Mouse (Mus musculus) hindbrain, embryonic 16.5 days (tissue): Measurements from ENCODE around the gene Hist1h2bb. TPM values are rescaled to one million over a fixed set of nuclear protein-coding genes. Genes with fewer than 3 reads are reported as not detected.
"Not testable (repeated sequence)": the region's sequence is repeated elsewhere in the genome, so short reads cannot be mapped to it uniquely, and the experiment has no call there.

Experiments used
- ATAC-seq: fragments of 200-750 bp; cut with Nextera tagmentation; 2 replicates; pipeline ENCODE4 v1.8.0; 2017; ENCODE audit warnings: moderate TSS enrichment, moderate library complexity
- H3K27ac ChIP-seq: fragments of 300-500 bp; sonication (generic); 2 replicates; pipeline ENCODE4 v1.5.1; 2014; ENCODE audit warnings: low read depth, mild to moderate bottlenecking, control low read depth, low read length, moderate library complexity
- H3K27me3 ChIP-seq: fragments of 300-500 bp; sonication (generic); replicated peaks from 2 replicates; pipeline ENCODE4 v1.6.1; 2014; ENCODE audit warnings: low read length; ENCODE audit not compliant: control insufficient read depth, insufficient read depth
- H3K36me3 ChIP-seq: fragments of 300-500 bp; sonication (generic); 2 replicates; pipeline ENCODE4 v1.6.1; 2014; ENCODE audit warnings: mild to moderate bottlenecking, low read length, moderate library complexity, mixed read lengths; ENCODE audit not compliant: control insufficient read depth, insufficient read depth
- H3K4me1 ChIP-seq: fragments of 300-500 bp; sonication (generic); 2 replicates; pipeline ENCODE4 v1.6.1; 2014; ENCODE audit warnings: low read depth, low read length; ENCODE audit not compliant: control insufficient read depth, insufficient read depth
- H3K4me2 ChIP-seq: fragments of 300-500 bp; sonication (generic); 2 replicates; pipeline ENCODE4 v1.6.1; 2014; ENCODE audit warnings: mild to moderate bottlenecking, low read length, control low read depth, moderate library complexity
- H3K4me3 ChIP-seq: fragments of 300-500 bp; sonication (generic); 2 replicates; pipeline ENCODE4 v1.5.1; 2014; ENCODE audit warnings: mild to moderate bottlenecking, low read length, control low read depth, moderate library complexity
- H3K9ac ChIP-seq: fragments of 300-500 bp; sonication (generic); 2 replicates; pipeline ENCODE4 v1.6.1; 2014; ENCODE audit warnings: low read depth, mild to moderate bottlenecking, control low read depth, low read length, moderate library complexity
- H3K9me3 ChIP-seq: fragments of 300-500 bp; sonication (generic); 2 replicates; pipeline ENCODE4 v1.6.1; 2014; ENCODE audit warnings: mild to moderate bottlenecking, low read length, moderate library complexity; ENCODE audit not compliant: control insufficient read depth
- WGBS: fragments of 180-500 bp; shearing (Covaris S2); extraction: QIAGEN DNeasy Blood & Tissue Kit; methylation state at CpG from one replicate; pipeline ENCODE4 v1.1.7; 2014; 5-methylcytosine and 5-hydroxymethylcytosine counted together
- polyA plus RNA-seq: library from polyadenylated mRNA; unstranded; fragments of >200 nt; fragmentation: Nextera tagmentation; extraction: Ambion mirVana; gene quantifications from 2 replicates; pipeline ENCODE4 v1.2.1, GENCODE M21; 2015

Hist1h2bb gene
- polyA plus RNA-seq, 1 experiment from 2014 or later = 0.66 TPM

DNA sequence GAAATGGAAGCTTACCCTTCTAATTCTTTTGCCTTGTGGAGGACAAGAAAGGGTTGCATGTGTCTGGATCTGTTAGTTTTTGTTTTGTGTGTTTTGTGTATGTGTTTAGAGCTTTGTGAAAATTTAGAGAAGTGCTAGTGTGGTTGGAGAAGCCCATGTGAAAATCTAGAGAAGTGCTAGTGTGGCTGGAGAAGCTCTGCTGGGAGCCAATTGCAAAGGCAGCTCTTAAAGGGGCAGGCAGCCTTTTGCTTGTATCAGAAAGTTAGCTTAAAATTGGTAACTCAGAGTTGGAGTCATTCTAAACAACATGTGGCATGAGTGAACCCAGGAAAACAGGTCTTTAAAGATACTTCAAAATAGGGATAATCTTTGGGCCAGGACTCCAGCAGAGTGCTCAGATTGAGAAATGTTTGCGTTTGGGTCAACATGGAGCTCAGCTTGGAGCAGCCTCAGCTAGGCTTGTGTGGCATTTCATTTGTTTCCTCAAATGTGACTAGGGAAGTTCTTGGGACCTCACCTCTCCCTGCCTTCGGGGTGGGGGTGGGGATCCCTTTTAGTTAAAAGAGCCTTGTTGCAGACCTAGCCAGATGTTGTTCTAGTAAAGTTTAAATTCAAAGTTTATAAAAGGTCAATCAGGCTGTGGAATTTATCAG, 28.8 kb upstream of the Hist1h2bb start:
- H3K9ac ChIP-seq, H3K9me3 ChIP-seq, H3K27me3 ChIP-seq, H3K4me2 ChIP-seq, H3K36me3 ChIP-seq, H3K4me3 ChIP-seq, ATAC-seq, H3K27ac ChIP-seq, H3K4me1 ChIP-seq: not testable (repeated sequence)
- 11% methylated on average over 2 of the region's 2 CpGs for WGBS

DNA sequence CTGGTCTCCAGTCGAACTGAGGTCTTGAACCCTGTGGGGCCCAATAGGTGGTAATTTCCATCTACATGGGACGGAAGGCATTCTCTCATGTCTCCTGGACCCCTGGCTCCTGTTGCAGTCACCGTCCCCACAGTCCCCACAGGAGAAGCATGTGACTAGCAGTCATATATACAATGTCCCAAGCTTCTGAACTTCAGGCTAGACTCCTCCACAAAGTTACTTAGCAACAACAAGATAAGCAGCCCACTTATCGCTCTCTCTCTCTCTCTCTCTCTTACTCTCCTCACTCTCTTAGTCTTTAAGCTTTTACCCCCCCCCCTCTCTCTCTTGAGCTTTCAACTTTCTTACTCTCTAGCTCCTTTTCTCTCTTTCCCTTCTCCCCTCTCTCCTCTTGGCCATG, 22.3 kb upstream of the Hist1h2bb start:
- no peak overlapping the region for H3K4me2 ChIP-seq
- no peak overlapping the region for H3K9ac ChIP-seq
- no peaks in the 10 kb centered on the region for H3K9me3 ChIP-seq
- ATAC-seq = no peak
- no peak overlapping the region for H3K27ac ChIP-seq
- H3K27me3 ChIP-seq = no peaks in the 10 kb centered on the region
- no peaks in the 10 kb centered on the region for H3K36me3 ChIP-seq
- WGBS = 78% methylated on average over 4 of the region's 4 CpGs
- no peaks in the 10 kb centered on the region for H3K4me1 ChIP-seq
- H3K4me3 ChIP-seq = no peak overlapping the region

DNA sequence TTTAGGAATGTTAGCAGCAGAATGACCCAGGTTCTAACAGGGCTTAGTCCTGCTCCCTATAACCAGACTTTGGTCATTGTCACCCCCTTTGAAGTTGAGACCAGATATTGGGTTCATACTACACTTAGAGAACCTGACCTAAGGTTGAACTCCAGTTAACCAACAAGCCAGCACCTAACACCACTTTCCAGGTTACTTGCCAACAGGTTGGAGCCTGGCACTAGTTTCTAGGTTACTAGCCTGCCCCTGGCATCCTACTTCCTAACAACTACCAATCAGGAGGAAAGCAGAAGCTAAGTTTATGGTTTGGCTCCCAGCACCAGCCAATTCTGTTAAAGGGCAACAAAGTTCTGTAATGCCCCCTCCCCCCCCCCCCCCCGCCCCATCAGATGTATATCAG, 21.3 kb upstream of the Hist1h2bb start:
- H3K4me1 ChIP-seq = no peaks in the 10 kb centered on the region
- H3K9me3 ChIP-seq = no peaks in the 10 kb centered on the region
- H3K4me2 ChIP-seq = no peak overlapping the region
- no peak overlapping the region for H3K4me3 ChIP-seq
- no peak overlapping the region for H3K27ac ChIP-seq
- 14% methylated on average over 1 of the region's 1 CpGs for WGBS
- ATAC-seq = no peak
- no peak overlapping the region for H3K9ac ChIP-seq
- H3K36me3 ChIP-seq = no peaks in the 10 kb centered on the region
- no peaks in the 10 kb centered on the region for H3K27me3 ChIP-seq

DNA sequence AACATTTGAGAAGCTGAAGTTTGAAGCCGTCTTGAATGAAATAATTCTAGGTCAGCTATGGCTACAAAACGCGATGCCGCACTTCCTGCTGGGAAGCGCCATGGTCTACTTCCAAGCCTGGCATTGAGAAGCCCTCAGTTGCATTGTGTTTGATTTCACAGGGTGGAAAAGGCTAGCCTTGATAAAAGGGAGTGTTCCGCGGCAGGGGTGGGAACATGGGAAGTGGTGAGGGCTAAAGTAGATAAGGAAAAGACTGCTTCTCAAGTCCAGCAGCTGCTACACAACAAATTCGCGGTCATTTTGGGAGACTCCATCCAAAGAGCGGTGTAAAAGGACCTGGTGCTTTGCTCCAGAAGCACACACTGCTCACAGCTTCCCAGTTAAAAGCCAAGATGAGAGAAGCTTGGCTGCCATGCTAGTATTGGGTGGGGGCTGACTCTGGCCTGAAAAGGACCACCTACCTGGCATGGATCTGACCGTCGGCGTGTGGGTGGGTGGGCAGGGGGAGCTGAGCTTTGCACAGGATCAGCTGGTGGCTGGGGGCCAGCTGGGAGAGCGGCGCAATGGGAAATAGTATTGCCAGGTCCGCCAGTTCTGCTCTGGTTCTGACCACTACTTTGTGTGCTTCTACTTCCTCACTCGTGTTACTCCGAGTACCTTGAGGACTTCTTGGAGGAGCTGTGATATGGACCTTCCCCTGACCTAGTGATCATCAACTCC, 17.9 kb upstream of the Hist1h2bb start:
- no peak overlapping the region for H3K4me3 ChIP-seq
- H3K4me2 ChIP-seq = no peak overlapping the region
- H3K9me3 ChIP-seq = no peaks in the 10 kb centered on the region
- H3K4me1 ChIP-seq = no peaks in the 10 kb centered on the region
- no peaks in the 10 kb centered on the region for H3K36me3 ChIP-seq
- H3K27me3 ChIP-seq = no peaks in the 10 kb centered on the region
- H3K27ac ChIP-seq = no peak overlapping the region
- 81% methylated on average over 18 of the region's 18 CpGs for WGBS
- H3K9ac ChIP-seq = no peak overlapping the region
- no peak for ATAC-seq

DNA sequence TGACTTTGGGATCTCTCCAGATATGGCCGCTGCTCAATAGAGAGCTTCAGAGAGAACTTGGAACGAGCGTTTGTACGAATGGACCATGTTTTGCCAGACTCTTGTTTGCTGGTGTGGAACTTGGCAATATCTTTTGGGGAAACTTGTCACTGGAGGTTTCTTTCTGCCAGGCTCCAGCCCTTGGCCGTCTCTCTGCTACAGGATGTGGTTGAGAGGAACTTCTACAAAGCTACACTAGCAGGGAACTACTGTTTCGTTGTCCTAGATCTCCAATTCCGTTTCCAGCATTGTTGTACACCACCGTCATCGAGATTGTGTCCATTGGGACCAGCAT, 17.4 kb upstream of the Hist1h2bb start:
- no peak overlapping the region for H3K9ac ChIP-seq
- no peaks in the 10 kb centered on the region for H3K27me3 ChIP-seq
- H3K9me3 ChIP-seq = no peaks in the 10 kb centered on the region
- H3K4me2 ChIP-seq = no peak overlapping the region
- ATAC-seq = no peak
- H3K4me3 ChIP-seq = no peak overlapping the region
- no peaks in the 10 kb centered on the region for H3K36me3 ChIP-seq
- H3K4me1 ChIP-seq = no peaks in the 10 kb centered on the region
- H3K27ac ChIP-seq = no peak overlapping the region
- 92% methylated on average over 9 of the region's 9 CpGs for WGBS

DNA sequence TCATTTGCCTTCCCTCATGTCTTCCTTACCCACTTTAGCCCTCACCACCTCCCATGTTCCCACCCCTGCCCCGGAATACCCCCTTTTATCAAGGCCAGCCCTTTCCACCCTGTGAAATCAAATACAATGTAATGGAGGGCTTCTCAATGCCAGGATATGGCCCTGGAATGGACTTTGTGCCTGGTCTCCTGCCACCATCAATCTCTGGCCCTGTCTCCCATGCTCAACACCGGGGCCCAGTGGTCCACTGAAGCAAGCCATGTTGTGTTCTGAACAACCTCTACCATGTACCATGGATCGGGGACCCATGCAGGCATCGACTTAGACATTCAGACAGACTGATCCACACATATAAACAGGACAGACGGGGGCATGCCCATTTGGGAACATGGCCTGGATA, 16.8 kb upstream of the Hist1h2bb start:
- Histone ChIP-seq H3K4me1 (no peaks in the 10 kb centered on the region), H3K27ac (no peak overlapping the region), H3K4me3 (no peak overlapping the region), H3K9ac (no peak overlapping the region), H3K27me3 (no peaks in the 10 kb centered on the region), H3K4me2 (no peak overlapping the region), H3K9me3 (no peaks in the 10 kb centered on the region), H3K36me3 (no peaks in the 10 kb centered on the region)
- 96% methylated on average over 5 of the region's 5 CpGs for whole genome bisulfite sequencing
- ATAC-seq = no peak

DNA sequence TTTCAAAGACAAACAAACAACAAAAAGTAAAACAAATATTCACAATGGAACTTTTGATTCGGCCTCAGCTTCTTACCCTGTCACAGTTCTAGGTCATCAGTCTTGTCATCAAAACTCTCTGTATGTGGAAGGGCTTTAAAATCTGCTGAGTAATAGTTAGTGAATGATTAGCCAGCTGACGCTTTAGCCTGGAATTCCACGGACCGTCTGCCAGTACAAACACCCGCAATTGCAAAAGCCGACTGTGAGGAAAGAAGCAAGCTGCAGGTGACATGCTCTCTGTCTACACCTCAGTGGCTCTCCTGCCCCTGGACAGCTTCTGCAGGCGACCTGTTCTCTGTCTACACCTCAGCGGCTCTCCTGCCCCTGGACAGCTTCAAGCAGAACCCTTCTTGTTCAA, 16.1 kb upstream of the Hist1h2bb start:
- no peak overlapping the region for H3K9ac ChIP-seq
- no peaks in the 10 kb centered on the region for H3K36me3 ChIP-seq
- 38% methylated on average over 8 of the region's 8 CpGs for WGBS
- H3K27me3 ChIP-seq = no peaks in the 10 kb centered on the region
- no peak overlapping the region for H3K4me2 ChIP-seq
- no peak for ATAC-seq
- no peaks in the 10 kb centered on the region for H3K9me3 ChIP-seq
- H3K4me3 ChIP-seq = no peak overlapping the region
- no peaks in the 10 kb centered on the region for H3K4me1 ChIP-seq
- H3K27ac ChIP-seq = no peak overlapping the region

DNA sequence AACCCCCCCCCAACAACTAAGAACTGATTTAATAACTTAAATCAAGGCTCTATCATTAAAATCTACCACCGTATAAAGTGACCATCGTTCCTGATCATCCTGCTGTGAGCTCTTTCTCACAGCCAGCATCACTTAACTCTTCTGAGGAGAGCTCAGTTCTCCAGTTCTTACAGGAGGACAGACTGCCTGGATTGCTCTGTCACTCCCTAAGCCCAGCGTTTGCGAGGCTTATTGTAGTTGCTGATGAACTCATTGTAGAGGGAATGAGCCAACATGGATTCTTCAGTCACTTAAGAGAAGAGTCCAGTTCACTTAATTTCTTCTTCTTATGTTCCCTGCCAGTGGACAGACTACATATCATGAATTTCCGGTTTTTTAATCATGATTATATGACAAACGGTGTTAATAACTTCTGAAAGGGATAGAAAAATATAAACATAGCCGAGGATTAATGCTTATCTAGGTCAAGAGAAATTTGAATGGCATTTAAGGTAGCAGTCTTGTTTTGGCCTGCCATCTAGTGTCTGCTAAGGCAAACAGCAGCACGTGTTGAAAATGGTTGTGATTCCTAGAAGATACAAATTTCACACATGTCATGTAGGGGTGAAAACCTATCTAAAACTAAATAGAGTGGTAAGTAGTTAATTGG, 14.3 kb upstream of the Hist1h2bb start:
- no peak for ATAC-seq
- no peaks in the 10 kb centered on the region for H3K27me3 ChIP-seq
- 23% methylated on average over 8 of the region's 8 CpGs for WGBS
- no peak overlapping the region for H3K4me2 ChIP-seq
- H3K27ac ChIP-seq = no peak overlapping the region
- H3K9ac ChIP-seq = no peak overlapping the region
- no peaks in the 10 kb centered on the region for H3K36me3 ChIP-seq
- no peak overlapping the region for H3K4me3 ChIP-seq
- no peaks in the 10 kb centered on the region for H3K9me3 ChIP-seq
- H3K4me1 ChIP-seq = no peaks in the 10 kb centered on the region

DNA sequence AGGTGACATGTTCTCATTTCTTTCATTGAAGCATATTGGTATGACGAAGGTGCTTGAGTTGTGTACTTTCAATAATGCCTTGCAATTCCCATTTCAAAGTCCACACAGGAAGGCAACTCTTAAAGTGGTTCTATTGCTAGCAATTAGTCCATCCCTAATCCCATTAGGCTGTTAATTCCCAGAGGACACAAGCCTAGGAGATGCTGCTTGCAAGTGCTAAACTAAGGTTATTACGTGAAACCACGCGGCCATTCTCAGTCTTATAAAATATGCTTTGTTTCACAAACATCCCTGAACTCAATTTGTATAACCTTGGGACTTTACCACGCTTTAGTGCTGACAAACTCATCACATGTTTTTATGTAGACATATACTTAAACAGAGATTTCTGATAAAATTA, 9.4 kb upstream of the Hist1h2bb start:
- no peaks in the 10 kb centered on the region for H3K27me3 ChIP-seq
- WGBS = 86% methylated on average over 5 of the region's 5 CpGs
- H3K4me1 ChIP-seq = peaks cover 9% of the 10 kb centered on the region
- ATAC-seq = no peak
- H3K4me2 ChIP-seq = no peak overlapping the region
- no peaks in the 10 kb centered on the region for H3K36me3 ChIP-seq
- no peak overlapping the region for H3K4me3 ChIP-seq
- H3K9me3 ChIP-seq = no peaks in the 10 kb centered on the region
- no peak overlapping the region for H3K9ac ChIP-seq
- H3K27ac ChIP-seq = no peak overlapping the region
